Comparison of ENCODE assay signal across 1 mouse cellular context in genomic region chr11:6291401-6292115, GRCm38 (mm10).
TF ChIP-seq lines count a peak whose summit lies in the region.

Ogdh (plus strand) TSS chr11:6291633.

TF ChIP-seq in MEL, 35 proteins besides CTCF, POLR2A, EP300 and RAD21 (continued from another document):
- TF ChIP-seq HCFC1 (IDR thresholded peaks at IDR 0.05; ENCODE audit: low read depth, low read length) (peak; percentile 70), ZC3H11A (IDR thresholded peaks at IDR 0.05; ENCODE audit: low read depth, low read length) (no peak), CHD1 (IDR thresholded peaks at IDR 0.05; ENCODE audit: low read depth, low read length) (no peak)
